Mouse (Mus musculus): ENCODE data around the gene Prodh2.

GRCm38 (mm10) chr7:30454259-30454658, 39.2 kb upstream of the Prodh2 start:
- TF ChIP-seq CTCF (IDR thresholded peaks at IDR 0.05) (no peak), EP300 (IDR thresholded peaks at IDR 0.05) (no peak)
